ENCODE assay signal across 10 mouse cellular contexts in genomic region chr6:53337398-53337797, GRCm38 (mm10). TPM values are rescaled to one million over a fixed set of nuclear protein-coding genes. Genes with fewer than 3 reads are reported as not detected.
DNase-seq lines count a peak whose midpoint lies in the region; ATAC-seq lines count a peak whose summit lies in the region.
"Had no signal": no experiment of that assay in that cellular context is flagged by ENCODE, and none has a peak within 500 bp of the region (broad histone marks: within the 10 kb centered on the region; RNA-seq: fewer than 3 reads in every experiment).

No protein-coding gene starts in this region.

- H3K9ac ChIP-seq in kidney, embryonic 16.5 days (replicated peaks; ENCODE audit: low read length), result no peak overlapping the region
- no peak overlapping the region for H3K9ac ChIP-seq in heart, embryonic 12.5 days
- H3K9ac ChIP-seq: limb, embryonic 13.5 days; neural tube, embryonic 15.5 days had no signal

- ATAC-seq in kidney, embryonic 16.5 days (ENCODE audit: low FRiP score, low TSS enrichment), result peak; percentile 69
- peak; percentile 88 for ATAC-seq in heart, embryonic 12.5 days (ENCODE audit: insufficient number of reproducible peaks, low FRiP score)

- H3K4me1 ChIP-seq in kidney, embryonic 16.5 days (ENCODE audit: insufficient read depth, low read length), result 0 out of 2 replicates have a peak, but pooled peaks cover 3% of the 10 kb centered on the region
- H3K4me1 ChIP-seq in heart, embryonic 12.5 days (replicated peaks), result peaks cover 30% of the 10 kb centered on the region
- H3K4me1 ChIP-seq: neural tube, embryonic 15.5 days had no signal

- H3K4me2 ChIP-seq in kidney, embryonic 16.5 days (replicated peaks; ENCODE audit: low read depth, low read length), result 0 out of 2 replicates have a peak overlapping the region, but pooled peaks have one; percentile 3
- H3K4me2 ChIP-seq in heart, embryonic 12.5 days, result peak overlapping the region; percentile 41
- H3K4me2 ChIP-seq: limb, embryonic 13.5 days; neural tube, embryonic 15.5 days had no signal

- H3K27me3 ChIP-seq in kidney, embryonic 16.5 days (ENCODE audit: insufficient read depth, low read length), result no peaks in the 10 kb centered on the region
- H3K27me3 ChIP-seq in heart, embryonic 12.5 days (replicated peaks), result no peaks in the 10 kb centered on the region
- H3K27me3 ChIP-seq: limb, embryonic 13.5 days; neural tube, embryonic 15.5 days had no signal

- no peak overlapping the region for H3K27ac ChIP-seq in kidney, embryonic 16.5 days (ENCODE audit: low read length)
- peak overlapping the region; percentile 70 for H3K27ac ChIP-seq in heart, embryonic 12.5 days (ENCODE audit: poor library complexity, severe bottlenecking)
- H3K27ac ChIP-seq: limb, embryonic 13.5 days; neural tube, embryonic 15.5 days had no signal

- WGBS in kidney, embryonic 16.5 days, result 13% methylated on average over 9 of the region's 9 CpGs
- 6% methylated on average over 9 of the region's 9 CpGs for WGBS in heart, embryonic 12.5 days

- no peak for DNase-seq in kidney, postnatal 25 days
- DNase-seq in embryo, embryonic 10 days (ENCODE audit: low spot score), result peak; percentile 53
- peak; percentile 22 for DNase-seq in lung, postnatal 36 days
- DNase-seq in layer of hippocampus, adult 11-12 months (ENCODE audit: low spot score), result no peak
- no peak for DNase-seq in liver
- no peak for DNase-seq in MN1 (ENCODE audit: low spot score)

- no peaks in the 10 kb centered on the region for H3K36me3 ChIP-seq in kidney, embryonic 16.5 days (ENCODE audit: insufficient read depth, low read length)
- H3K36me3 ChIP-seq in heart, embryonic 12.5 days, result peaks cover 7% of the 10 kb centered on the region
- H3K36me3 ChIP-seq: neural tube, embryonic 15.5 days had no signal

- no peak overlapping the region for H3K4me3 ChIP-seq in kidney, embryonic 16.5 days (ENCODE audit: low read length)
- no peak overlapping the region for H3K4me3 ChIP-seq in heart, embryonic 12.5 days
- H3K4me3 ChIP-seq: limb, embryonic 13.5 days; neural tube, embryonic 15.5 days had no signal

- peaks cover 5% of the 10 kb centered on the region; the same call in 1 of the 2 replicates for H3K9me3 ChIP-seq in kidney, embryonic 16.5 days (ENCODE audit: low read length)
- H3K9me3 ChIP-seq in heart, embryonic 12.5 days (replicated peaks), result peaks cover 5% of the 10 kb centered on the region
- H3K9me3 ChIP-seq: limb, embryonic 13.5 days; neural tube, embryonic 15.5 days had no signal

RNA-seq across cellular contexts. Expression of gene Creb5, which starts 50.3 kb away (rescaled TPM):
- polyA plus RNA-seq in kidney, embryonic 16.5 days (2015; fragmentation: Nextera tagmentation; extraction: Ambion mirVana), result 3.5 and 4.3 TPM in 2 replicates
- polyA plus RNA-seq in heart, embryonic 12.5 days (2016; fragmentation: Nextera tagmentation; extraction: Ambion mirVana), result 34.9 and 40.1 TPM in 2 replicates

Comparison
In these comparisons a context has a peak if more than half of its experiments do, and no peak if none do; other contexts are left out.
1. DNase-seq: peak in embryo, embryonic 10 days (single experiment) and lung, postnatal 36 days (single experiment); none in kidney, postnatal 25 days (0 of 2), layer of hippocampus, adult 11-12 months (single experiment), liver (single experiment) and MN1 (single experiment).